Mouse (Mus musculus): ENCODE measurements around the gene Xpnpep2. TPM values are rescaled to one million over a fixed set of nuclear protein-coding genes. Genes with fewer than 3 reads are reported as not detected.
A peak's percentile ranks its signal among the peaks of the same experiment; 100 is the strongest.

The Xpnpep2 gene
- polyA plus RNA-seq, 1 experiment from 2014 or later: 0.57 TPM

GRCm38 (mm10) chrX:48152106-48152505 lies 43.6 kb downstream of the Xpnpep2 start:
- Histone ChIP-seq H3K4me2 (no peak overlapping the region), H3K36me3 (ENCODE audit: poor library complexity, severe bottlenecking) (no peaks in the 10 kb centered on the region), H3K9me3 (replicated peaks) (no peaks in the 10 kb centered on the region), H3K27me3 (no peaks in the 10 kb centered on the region), H3K9ac (no peak overlapping the region), H3K4me3 (no peak overlapping the region), H3K4me1 (no peaks in the 10 kb centered on the region), H3K27ac (no peak overlapping the region)
- no peak for ATAC-seq
- 84% methylated on average over 7 of the region's 7 CpGs for WGBS

DNA sequence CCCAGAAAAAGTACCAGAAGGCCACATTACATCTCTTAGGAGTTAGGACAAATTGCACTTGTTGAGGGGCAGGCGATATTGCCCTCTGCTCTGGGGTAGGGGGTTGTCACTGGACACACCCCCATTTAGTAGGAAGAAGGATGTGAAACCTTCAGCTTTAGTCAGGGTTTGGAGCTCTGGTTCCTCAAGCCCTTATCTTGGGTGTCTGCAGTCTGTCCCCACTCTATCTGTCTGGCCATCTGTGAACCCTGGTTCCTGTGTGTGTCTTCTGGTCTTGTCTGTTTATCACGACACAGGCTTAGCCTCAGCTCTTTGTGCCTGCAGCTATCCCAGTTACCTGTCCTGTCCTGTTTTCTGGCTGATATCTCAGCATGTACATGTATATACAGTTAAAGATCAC lies 44.9 kb downstream of the Xpnpep2 start:
- no peak for ATAC-seq
- Histone ChIP-seq H3K36me3 (ENCODE audit: poor library complexity, severe bottlenecking) (no peaks in the 10 kb centered on the region), H3K4me2 (no peak overlapping the region), H3K4me1 (no peaks in the 10 kb centered on the region), H3K27me3 (no peaks in the 10 kb centered on the region), H3K9me3 (replicated peaks) (no peaks in the 10 kb centered on the region), H3K27ac (no peak overlapping the region), H3K4me3 (no peak overlapping the region), H3K9ac (no peak overlapping the region)
- 96% methylated on average over 2 of the region's 2 CpGs for WGBS

DNA sequence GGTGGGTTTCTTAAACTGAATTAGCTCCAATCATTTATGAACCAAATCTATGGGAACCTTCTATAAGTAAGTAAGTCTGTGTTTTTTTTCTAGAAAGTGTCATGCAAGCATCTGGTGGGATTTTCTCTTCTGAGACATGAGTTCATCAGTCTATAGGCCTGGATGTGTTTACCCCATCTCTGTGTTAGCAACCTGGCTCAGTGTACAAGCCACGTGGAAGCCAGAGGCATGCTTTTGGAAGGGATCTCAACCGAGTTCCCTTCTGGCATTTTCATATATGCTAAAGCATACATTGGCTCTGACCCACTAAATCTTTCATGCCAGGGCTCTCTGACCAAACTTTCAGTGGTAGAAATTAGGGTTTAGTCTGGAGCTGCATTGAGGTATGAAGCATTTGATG lies 45.4 kb downstream of the Xpnpep2 start:
- no peaks in the 10 kb centered on the region for H3K4me1 ChIP-seq
- H3K27me3 ChIP-seq: no peaks in the 10 kb centered on the region
- H3K36me3 ChIP-seq (ENCODE audit: poor library complexity, severe bottlenecking): no peaks in the 10 kb centered on the region
- no peaks in the 10 kb centered on the region for H3K9me3 ChIP-seq (replicated peaks)
- H3K27ac ChIP-seq: no peak overlapping the region
- H3K4me2 ChIP-seq: no peak overlapping the region
- ATAC-seq: no peak
- no peak overlapping the region for H3K4me3 ChIP-seq
- 68% methylated on average over 2 of the region's 2 CpGs for WGBS
- no peak overlapping the region for H3K9ac ChIP-seq

DNA sequence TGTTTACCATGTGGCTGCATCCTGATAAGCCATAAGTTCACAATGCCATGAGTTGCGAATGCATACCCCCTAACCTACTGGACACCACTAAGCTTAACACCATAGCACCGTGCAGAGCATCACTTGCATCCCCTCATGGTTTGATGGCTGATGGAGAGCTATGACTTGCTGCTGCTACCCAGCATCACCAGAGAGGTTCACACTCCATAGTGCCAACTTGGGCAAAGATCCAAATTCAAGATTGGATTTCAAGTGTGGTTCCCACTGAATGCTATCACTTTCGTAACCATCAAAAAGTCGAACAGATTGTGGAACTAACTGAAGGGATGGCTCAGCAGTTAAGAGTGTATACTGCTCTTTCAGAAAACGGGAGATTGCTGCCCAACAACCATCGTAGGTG lies 47.0 kb downstream of the Xpnpep2 start:
- Histone ChIP-seq H3K4me1 (no peaks in the 10 kb centered on the region), H3K9ac (no peak overlapping the region), H3K36me3 (ENCODE audit: poor library complexity, severe bottlenecking) (no peaks in the 10 kb centered on the region), H3K9me3 (replicated peaks) (no peaks in the 10 kb centered on the region), H3K27me3 (no peaks in the 10 kb centered on the region), H3K27ac (no peak overlapping the region), H3K4me2 (no peak overlapping the region), H3K4me3 (no peak overlapping the region)
- WGBS: 82% methylated on average over 6 of the region's 6 CpGs
- no peak for ATAC-seq

DNA sequence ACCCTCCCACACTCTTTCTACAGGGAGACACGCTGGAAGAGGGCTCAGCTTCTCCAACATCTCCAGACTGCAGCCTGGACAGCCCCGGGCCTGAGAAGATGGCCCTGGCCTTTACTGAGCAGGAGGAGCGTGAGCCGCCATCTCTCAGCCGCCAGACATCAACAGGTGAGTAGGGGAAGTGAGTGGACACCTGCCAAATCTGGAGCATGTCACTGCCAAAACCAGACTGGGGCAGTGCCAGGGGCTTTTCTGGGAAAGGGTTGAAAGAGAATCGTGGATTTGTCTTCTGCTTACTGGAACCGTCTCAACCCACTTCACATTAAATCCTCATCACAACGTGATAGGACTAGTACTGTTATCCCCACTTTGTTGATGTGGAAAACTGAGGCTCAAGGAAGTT lies 48.9 kb downstream of the Xpnpep2 start:
- H3K4me3 ChIP-seq: no peak overlapping the region
- ATAC-seq: no peak
- H3K27ac ChIP-seq: no peak overlapping the region
- H3K4me2 ChIP-seq: no peak overlapping the region
- H3K36me3 ChIP-seq (ENCODE audit: poor library complexity, severe bottlenecking): no peaks in the 10 kb centered on the region
- H3K9ac ChIP-seq: no peak overlapping the region
- WGBS: 83% methylated on average over 8 of the region's 8 CpGs
- H3K27me3 ChIP-seq: no peaks in the 10 kb centered on the region
- no peaks in the 10 kb centered on the region for H3K4me1 ChIP-seq
- no peaks in the 10 kb centered on the region for H3K9me3 ChIP-seq (replicated peaks)

GRCm38 (mm10) chrX:48158229-48158919 lies 49.8 kb downstream of the Xpnpep2 start:
- no peak overlapping the region for H3K9ac ChIP-seq
- H3K4me1 ChIP-seq: no peaks in the 10 kb centered on the region
- WGBS: 92% methylated on average over 11 of the region's 11 CpGs
- ATAC-seq: no peak
- H3K27ac ChIP-seq: no peak overlapping the region
- no peak overlapping the region for H3K4me2 ChIP-seq
- no peaks in the 10 kb centered on the region for H3K9me3 ChIP-seq (replicated peaks)
- no peaks in the 10 kb centered on the region for H3K27me3 ChIP-seq
- no peak overlapping the region for H3K4me3 ChIP-seq
- H3K36me3 ChIP-seq (ENCODE audit: poor library complexity, severe bottlenecking): no peaks in the 10 kb centered on the region

GRCm38 (mm10) chrX:48169892-48170291 lies 61.4 kb downstream of the Xpnpep2 start:
- H3K36me3 ChIP-seq (ENCODE audit: poor library complexity, severe bottlenecking): no peaks in the 10 kb centered on the region; the same call in 1 of the 2 replicates
- H3K4me3 ChIP-seq: no peak overlapping the region
- ATAC-seq: peak; percentile 94
- WGBS: 33% methylated on average over 1 of the region's 1 CpGs
- no peaks in the 10 kb centered on the region for H3K9me3 ChIP-seq (replicated peaks)
- no peak overlapping the region for H3K4me2 ChIP-seq
- H3K27me3 ChIP-seq: no peaks in the 10 kb centered on the region
- H3K4me1 ChIP-seq: peaks cover 3% of the 10 kb centered on the region; the same call in 1 of the 2 replicates
- H3K9ac ChIP-seq: no peak overlapping the region
- H3K27ac ChIP-seq: no peak overlapping the region

- no peak overlapping the region for H3K9ac ChIP-seq
- WGBS: 25% methylated on average over 1 of the region's 1 CpGs
- H3K27me3 ChIP-seq: no peaks in the 10 kb centered on the region
- peak overlapping the region; percentile 25 for H3K27ac ChIP-seq
- peaks cover 4% of the 10 kb centered on the region for H3K36me3 ChIP-seq (ENCODE audit: poor library complexity, severe bottlenecking)
- H3K4me2 ChIP-seq: no peak overlapping the region
- peaks cover 3% of the 10 kb centered on the region; the same call in 1 of the 2 replicates for H3K4me1 ChIP-seq
- ATAC-seq: peak; percentile 77
- H3K4me3 ChIP-seq: no peak overlapping the region
- H3K9me3 ChIP-seq (replicated peaks): no peaks in the 10 kb centered on the region
Measured at GRCm38 (mm10) chrX:48170368-48170767, 61.8 kb downstream of the Xpnpep2 start.

- no peak for ATAC-seq
- 84% methylated on average over 6 of the region's 6 CpGs for WGBS
Measured at GRCm38 (mm10) chrX:48181844-48182243, 73.3 kb downstream of the Xpnpep2 start.

GRCm38 (mm10) chrX:48184703-48185102 lies 76.2 kb downstream of the Xpnpep2 start:
- ATAC-seq: no peak
- WGBS: 82% methylated on average over 3 of the region's 3 CpGs
- H3K4me1 ChIP-seq: no peaks in the 10 kb centered on the region

More at GRCm38 (mm10) chrX:48181844-48182243, 73.3 kb downstream of the Xpnpep2 start:
- Histone ChIP-seq H3K4me1 (no peaks in the 10 kb centered on the region), H3K4me3 (no peak overlapping the region), H3K27ac (no peak overlapping the region), H3K4me2 (no peak overlapping the region), H3K9ac (no peak overlapping the region), H3K36me3 (ENCODE audit: poor library complexity, severe bottlenecking) (peaks cover 23% of the 10 kb centered on the region), H3K9me3 (replicated peaks) (no peaks in the 10 kb centered on the region), H3K27me3 (no peaks in the 10 kb centered on the region)

More at GRCm38 (mm10) chrX:48184703-48185102, 76.2 kb downstream of the Xpnpep2 start:
- no peaks in the 10 kb centered on the region for H3K27me3 ChIP-seq
- no peak overlapping the region for H3K4me3 ChIP-seq
- no peak overlapping the region for H3K4me2 ChIP-seq
- no peaks in the 10 kb centered on the region for H3K9me3 ChIP-seq (replicated peaks)
- H3K9ac ChIP-seq: no peak overlapping the region
- no peak overlapping the region for H3K27ac ChIP-seq
- peaks cover 11% of the 10 kb centered on the region for H3K36me3 ChIP-seq (ENCODE audit: poor library complexity, severe bottlenecking)

Other genes starting within 250 kb of the Xpnpep2 start
- gene Smarca1, start 215.8 kb upstream of the Xpnpep2 start, polyA plus RNA-seq (2015; fragmentation: Nextera tagmentation; extraction: Ambion mirVana): 21.7 and 25.4 TPM in 2 replicates
- 20.3 and 23.2 TPM in 2 replicates for gene Ocrl, start 196.3 kb upstream of the Xpnpep2 start, polyA plus RNA-seq (2015; fragmentation: Nextera tagmentation; extraction: Ambion mirVana)
- gene Apln, start 73.9 kb upstream of the Xpnpep2 start, polyA plus RNA-seq (2015; fragmentation: Nextera tagmentation; extraction: Ambion mirVana): 4.9 and 5.0 TPM in 2 replicates
- gene Sash3, start 37.7 kb downstream of the Xpnpep2 start, polyA plus RNA-seq (2015; fragmentation: Nextera tagmentation; extraction: Ambion mirVana): 0.71 and 0.72 TPM in 2 replicates
- 6.8 and 8.2 TPM in 2 replicates for gene Zdhhc9, start 100.2 kb downstream of the Xpnpep2 start, polyA plus RNA-seq (2015; fragmentation: Nextera tagmentation; extraction: Ambion mirVana)
- gene Utp14a, start 148.1 kb downstream of the Xpnpep2 start, polyA plus RNA-seq (2015; fragmentation: Nextera tagmentation; extraction: Ambion mirVana): 23.6 and 27.2 TPM in 2 replicates
- gene Bcorl1, start 232.6 kb downstream of the Xpnpep2 start, polyA plus RNA-seq (2015; fragmentation: Nextera tagmentation; extraction: Ambion mirVana): 6.5 and 6.6 TPM in 2 replicates